In genomic region chr17:32023088-32023487, GRCm38 (mm10) we compare ENCODE assay signal across 9 mouse cellular contexts. TPM values are rescaled to one million over a fixed set of nuclear protein-coding genes. Genes with fewer than 3 reads are reported as not detected.
DNase-seq lines count a peak whose midpoint lies in the region; TF ChIP-seq lines count a peak whose summit lies in the region.
"Had no signal": no experiment of that assay in that cellular context is flagged by ENCODE, and none has a peak within 500 bp of the region (broad histone marks: within the 10 kb centered on the region; RNA-seq: fewer than 3 reads in every experiment).

No protein-coding gene starts in this region.

- no peak overlapping the region for H3K27ac ChIP-seq in layer of hippocampus, adult 2 months
- H3K27ac ChIP-seq: liver, embryonic 15.5 days; neural tube, embryonic 15.5 days had no signal

- no peak overlapping the region for H3K4me3 ChIP-seq in layer of hippocampus, adult 2 months
- H3K4me3 ChIP-seq: liver, embryonic 15.5 days; neural tube, embryonic 15.5 days had no signal

- peak; percentile 16; the same call in 1 of the 2 replicates for TF ChIP-seq CTCF in layer of hippocampus, adult 2 months (conservative IDR thresholded peaks at IDR 0.05)

- peak; percentile 26 for DNase-seq in kidney, adult 9 months
- no peak for DNase-seq in kidney, adult 8-10 months
- DNase-seq in adrenal gland, postnatal 36 days = peak; percentile 36 to 41
- DNase-seq in layer of hippocampus, adult 2 months (ENCODE audit: low spot score in 2 of 2) = peak; percentile 63 to 90
- peak; percentile 86 to 94 for DNase-seq in right cerebral cortex, postnatal 36 days (ENCODE audit: low spot score in 2 of 2)
- no peak for DNase-seq in heart, postnatal 25 days (ENCODE audit: low spot score)
- DNase-seq in retina, embryonic 14.5 days (ENCODE audit: low spot score) = no peak

- intact Hi-C loops in heart, postnatal 25 days (cut with DNase I) = loop anchor here (5.0 to 10.0 kb wide), 2 partner anchors 81 to 508 kb away; partner anchors contain the start of gene Wdr4

RNA-seq across cellular contexts. Expression of gene Rrp1b, which starts 12.8 kb away (rescaled TPM):
- total RNA-seq in adrenal gland, postnatal 36 days (2021) = 10 to 100 TPM; 21.7 to 30.4 TPM
- 10 to 100 TPM; 19.3 to 22.5 TPM for total RNA-seq in layer of hippocampus, adult 2 months (2021)
- total RNA-seq in heart, postnatal 25 days (2021) = 1 to 10 TPM; 8.6 to 8.8 TPM

RNA-seq across cellular contexts. Expression of gene Hsf2bp, which starts 13.1 kb away (rescaled TPM):
- 1 to 10 TPM in 1 of 2 experiments, under 1 TPM in 1; 0.46 to 1.3 TPM for total RNA-seq in adrenal gland, postnatal 36 days (2021)
- 1 to 10 TPM in 1 of 2 experiments, under 1 TPM in 1; 0.86 to 1.2 TPM for total RNA-seq in layer of hippocampus, adult 2 months (2021)
- 1 to 10 TPM in 1 of 2 experiments, under 1 TPM in 1; 0.75 to 1.4 TPM for total RNA-seq in heart, postnatal 25 days (2021)

Comparison
In these comparisons a context has a peak if more than half of its experiments do, and no peak if none do; other contexts are left out.
1. DNase-seq: peak in kidney, adult 9 months (single experiment), adrenal gland, postnatal 36 days (2 of 2), layer of hippocampus, adult 2 months (2 of 2) and right cerebral cortex, postnatal 36 days (2 of 2); none in kidney, adult 8-10 months (0 of 2), heart, postnatal 25 days (single experiment) and retina, embryonic 14.5 days (single experiment).